Mouse (Mus musculus) heart, adult 11 months (tissue): ENCODE results near the gene P2rx3.

ENCODE experiments used
- DNase-seq: peaks from one replicate; pipeline ENCODE4 v3.0.0; 2022

Gene P2rx3

GRCm38 (mm10) chr2:85037047-85038026 lies at the start of gene P2rx3, which contains the start of gene Ssrp1:
Gene P2rx3, minus strand, starts transcription at chr2:85037462.
Gene Ssrp1, plus strand, starts transcription at chr2:85037234.
- DNase-seq = peak; percentile 99

- no peak for DNase-seq
Measured at GRCm38 (mm10) chr2:85073751-85074150, 36.5 kb upstream of the P2rx3 start.

- DNase-seq = peak; percentile 81
Measured at GRCm38 (mm10) chr2:85071921-85072320, 34.7 kb upstream of the P2rx3 start.

DNA sequence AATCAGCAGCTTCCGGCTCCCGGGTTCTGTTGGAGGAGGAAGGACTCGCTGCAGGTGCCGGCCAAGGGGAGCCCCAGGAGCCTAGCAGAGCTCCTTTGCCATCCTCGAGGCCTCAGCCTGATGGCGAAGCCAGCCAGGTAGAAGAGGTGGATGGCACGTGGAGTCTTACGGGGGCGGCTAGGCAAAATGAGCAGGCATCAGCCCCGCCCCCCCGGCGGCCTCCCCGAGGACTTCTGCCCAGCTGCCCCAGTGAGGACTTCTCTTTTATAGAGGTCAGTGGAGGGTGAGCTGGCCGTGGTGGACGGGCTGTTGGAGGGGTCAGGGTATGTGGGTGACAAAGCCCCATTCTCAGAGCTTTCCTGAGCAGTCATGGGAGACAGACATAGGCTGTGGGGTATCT lies 32.8 kb upstream of the P2rx3 start:
- peak; percentile 91 for DNase-seq

- DNase-seq = no peak
Measured at GRCm38 (mm10) chr2:85068626-85069025, 31.4 kb upstream of the P2rx3 start.

- DNase-seq = peak; percentile 89
Measured at GRCm38 (mm10) chr2:85067903-85068625, 30.8 kb upstream of the P2rx3 start.

DNA sequence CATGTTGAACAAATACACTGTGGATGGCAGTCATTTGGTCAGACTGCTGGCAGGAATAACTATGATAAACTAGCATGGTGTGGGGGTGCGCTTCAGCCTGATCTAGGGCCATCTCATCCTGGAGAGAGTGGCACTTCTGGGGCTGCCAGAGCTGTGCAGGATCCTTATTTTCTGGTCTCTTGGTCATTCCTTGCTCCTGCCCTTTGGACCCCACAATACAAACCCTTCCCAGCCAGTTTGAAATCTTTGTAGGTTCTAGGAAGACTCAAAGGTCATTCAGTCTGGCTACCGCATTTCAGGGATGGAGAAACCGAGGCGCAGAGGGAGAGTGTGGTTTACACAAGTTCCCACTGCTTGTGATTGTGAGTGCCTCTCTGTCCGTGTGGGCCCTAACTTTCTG lies 29.7 kb upstream of the P2rx3 start:
- no peak for DNase-seq

DNA sequence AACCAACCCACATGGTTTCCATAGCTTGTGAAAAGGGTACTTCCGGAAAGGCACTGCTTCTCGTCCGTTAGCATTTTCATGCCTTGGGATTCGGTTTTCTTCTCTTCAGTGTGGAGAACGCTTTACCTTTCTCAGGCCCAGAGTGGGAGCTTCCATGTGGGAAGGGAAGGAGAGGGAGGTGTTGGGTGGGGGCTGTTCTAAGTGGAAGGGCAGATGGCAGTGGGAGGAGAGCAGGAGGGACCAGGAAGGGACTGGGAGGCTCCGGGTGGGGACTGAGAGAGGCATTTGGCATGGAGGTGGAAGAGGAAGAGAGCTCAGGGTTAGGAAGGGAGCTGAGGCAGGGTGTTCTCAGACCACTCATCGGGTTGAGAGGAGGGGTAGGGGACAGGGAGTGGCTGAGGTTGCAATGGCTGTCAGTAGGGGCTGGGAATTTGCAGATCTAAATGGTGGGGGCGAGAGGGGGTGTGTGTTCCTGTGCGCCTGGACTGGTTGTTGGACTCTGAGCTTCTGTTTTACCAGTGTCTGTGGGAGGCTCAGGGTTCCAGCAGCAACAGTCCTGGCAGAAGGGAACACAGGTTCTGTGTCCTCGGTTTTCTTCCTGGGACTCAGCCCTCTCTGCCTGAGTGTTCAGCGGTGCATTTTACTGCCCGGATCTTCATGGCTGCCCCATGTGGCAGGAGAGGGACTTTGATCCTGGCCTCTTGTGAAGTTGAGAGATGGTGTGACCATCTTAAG lies 28.0 kb upstream of the P2rx3 start:
- DNase-seq = peak; percentile 97

DNA sequence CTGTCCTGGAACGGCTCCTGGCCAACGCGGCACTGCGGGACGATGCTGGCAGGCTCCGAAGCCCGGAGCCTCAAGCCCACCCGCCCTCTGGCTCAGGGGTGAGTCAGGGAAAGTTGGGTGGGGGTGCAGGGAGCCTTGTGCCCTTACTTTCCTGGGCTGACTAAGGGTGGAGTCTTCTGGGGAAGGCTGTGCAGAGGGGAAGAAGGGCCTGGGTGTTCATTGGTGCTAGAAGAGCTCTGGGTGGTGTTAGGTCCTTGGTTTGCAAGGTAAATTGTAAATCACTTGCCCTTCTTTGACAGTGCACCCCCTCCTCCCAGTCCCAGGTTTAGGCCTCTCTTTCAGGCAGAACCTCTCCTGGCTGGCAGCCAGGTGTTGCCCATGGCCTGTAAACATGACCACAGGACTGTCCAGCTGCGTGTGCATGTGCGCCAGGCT lies 23.9 kb upstream of the P2rx3 start:
- DNase-seq = no peak

- DNase-seq = peak; percentile 98
Measured at GRCm38 (mm10) chr2:85060591-85061060, 23.4 kb upstream of the P2rx3 start.

GRCm38 (mm10) chr2:85059677-85060076 lies 22.4 kb upstream of the P2rx3 start:
- no peak for DNase-seq

- DNase-seq = peak; percentile 95
Measured at GRCm38 (mm10) chr2:85056711-85057110, 19.4 kb upstream of the P2rx3 start.

DNA sequence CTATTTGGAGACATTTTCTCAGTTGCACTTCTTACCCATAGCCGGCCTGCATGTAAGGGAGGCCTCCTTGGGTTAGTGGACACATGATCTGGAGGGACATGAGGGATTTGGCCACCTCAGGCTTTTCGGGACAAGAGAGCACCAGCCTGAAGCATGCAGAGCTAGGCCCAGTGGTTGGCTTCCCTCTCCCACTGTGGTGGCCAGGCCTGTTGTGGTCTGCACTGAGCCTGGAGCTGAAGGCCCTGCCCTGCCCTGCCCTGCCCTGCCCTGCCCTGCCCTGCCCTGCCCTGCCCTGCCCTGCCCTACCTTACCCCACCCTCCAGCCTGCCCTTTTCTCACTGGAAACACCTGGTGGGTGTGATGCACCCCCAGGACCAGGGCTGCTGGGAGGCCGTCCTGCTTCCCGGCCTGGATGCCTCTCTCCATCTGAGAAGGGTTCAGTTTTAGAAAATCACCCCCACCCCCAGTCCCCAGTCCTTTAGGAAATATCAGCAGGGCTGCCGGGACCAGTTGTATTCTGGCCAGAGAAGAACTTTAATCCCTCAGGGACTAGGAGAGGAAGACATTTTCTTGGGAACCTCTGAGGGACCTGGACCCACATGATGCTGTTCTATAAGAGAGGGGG lies 16.0 kb upstream of the P2rx3 start:
- DNase-seq = peak; percentile 94

GRCm38 (mm10) chr2:85050746-85051145 lies 13.5 kb upstream of the P2rx3 start:
- DNase-seq = peak; percentile 98

DNA sequence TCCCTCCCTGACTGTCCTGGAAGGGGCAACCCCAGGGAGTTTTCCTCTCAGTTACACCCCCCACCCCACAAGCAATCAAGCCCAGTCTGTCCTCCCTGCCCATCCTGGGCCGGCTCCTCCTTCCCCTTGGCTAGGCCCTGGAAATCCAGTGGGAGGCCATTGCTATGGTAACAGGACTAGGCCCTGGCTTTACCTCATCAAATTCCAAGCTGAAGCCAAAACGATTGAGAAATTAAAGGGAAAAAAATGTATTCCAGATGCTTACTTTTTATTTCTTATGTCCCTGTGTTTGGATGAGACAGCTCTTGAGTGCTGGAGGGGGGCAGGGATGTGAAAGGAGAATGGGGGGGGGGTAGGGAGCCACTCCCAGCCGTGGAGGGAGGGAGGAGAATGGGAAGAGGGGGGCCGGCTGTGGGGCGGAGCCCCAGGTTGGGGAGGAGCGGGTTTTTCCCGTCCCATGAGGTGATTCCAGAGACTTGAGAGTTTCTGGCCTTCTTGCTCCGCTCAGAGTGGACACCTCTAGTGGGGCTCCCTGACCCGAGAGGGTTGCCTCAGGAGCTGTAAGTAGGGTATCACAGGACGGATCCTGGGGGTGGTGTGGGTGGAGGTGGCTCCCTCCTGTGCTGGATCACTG lies 12.9 kb upstream of the P2rx3 start:
- peak; percentile 99 for DNase-seq

DNA sequence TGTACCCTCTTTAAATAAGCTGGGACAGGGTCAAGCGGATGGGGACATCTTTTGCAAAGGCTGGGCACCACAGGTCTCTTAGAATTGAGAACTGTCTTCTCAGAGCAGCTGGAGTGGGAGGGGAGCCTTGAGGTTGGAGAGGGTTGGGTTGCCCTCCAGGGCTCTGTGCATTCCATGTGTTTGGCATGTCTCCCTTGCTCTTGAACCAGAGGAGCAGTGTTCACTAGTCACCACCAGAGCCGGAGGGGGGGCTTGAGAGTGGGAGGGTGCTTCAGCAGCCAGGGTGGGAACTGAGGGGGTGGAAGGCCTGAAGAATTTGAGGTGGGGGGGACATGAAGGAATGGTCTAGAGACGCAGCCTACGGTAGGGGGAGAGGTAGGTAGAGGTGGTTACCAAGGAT lies 12.0 kb upstream of the P2rx3 start:
- peak; percentile 95 for DNase-seq

- DNase-seq = peak; percentile 99
Measured at GRCm38 (mm10) chr2:85048168-85048751, 11.0 kb upstream of the P2rx3 start.

GRCm38 (mm10) chr2:85047596-85048167 lies 10.4 kb upstream of the P2rx3 start, which contains the start of gene Tnks1bp1:
Gene Tnks1bp1, plus strand, starts transcription at chr2:85048022.
- DNase-seq = peak; percentile 100

- DNase-seq = peak; percentile 95
Measured at GRCm38 (mm10) chr2:85047081-85047480, 9.8 kb upstream of the P2rx3 start.

DNA sequence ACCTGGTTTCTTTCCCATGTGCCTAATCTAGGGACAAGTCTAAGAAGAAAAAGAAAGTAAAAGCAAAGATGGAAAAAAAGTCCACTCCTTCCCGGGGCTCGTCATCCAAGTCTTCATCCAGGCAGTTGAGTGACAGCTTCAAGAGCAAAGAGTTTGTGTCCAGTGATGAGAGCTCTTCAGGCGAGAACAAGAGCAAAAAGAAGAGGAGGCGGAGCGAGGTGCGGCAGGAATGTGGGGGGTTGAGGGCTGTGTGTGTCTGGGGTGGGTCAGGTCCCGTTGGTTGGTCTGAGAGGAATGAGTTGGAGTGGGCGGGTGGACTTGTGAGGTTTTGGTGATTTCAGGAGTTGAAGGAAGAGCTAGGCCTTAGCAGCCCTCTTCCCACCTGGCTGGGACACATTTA lies 9.0 kb upstream of the P2rx3 start:
- no peak for DNase-seq

GRCm38 (mm10) chr2:85043623-85044022 lies 6.4 kb upstream of the P2rx3 start:
- DNase-seq = peak; percentile 82
